Mouse (Mus musculus): ENCODE results near the gene Scgb1b12. TPM values are rescaled to one million over a fixed set of nuclear protein-coding genes. Genes with fewer than 3 reads are reported as not detected.
"Not testable (repeated sequence)": the region's sequence is repeated elsewhere in the genome, so short reads cannot be mapped to it uniquely, and the experiment has no call there.

Scgb1b12 gene
- total RNA-seq (2021), result not detected
- long read RNA-seq, experiment 1, result 0 reads
- long read RNA-seq, experiment 2, result 0 reads

DNA sequence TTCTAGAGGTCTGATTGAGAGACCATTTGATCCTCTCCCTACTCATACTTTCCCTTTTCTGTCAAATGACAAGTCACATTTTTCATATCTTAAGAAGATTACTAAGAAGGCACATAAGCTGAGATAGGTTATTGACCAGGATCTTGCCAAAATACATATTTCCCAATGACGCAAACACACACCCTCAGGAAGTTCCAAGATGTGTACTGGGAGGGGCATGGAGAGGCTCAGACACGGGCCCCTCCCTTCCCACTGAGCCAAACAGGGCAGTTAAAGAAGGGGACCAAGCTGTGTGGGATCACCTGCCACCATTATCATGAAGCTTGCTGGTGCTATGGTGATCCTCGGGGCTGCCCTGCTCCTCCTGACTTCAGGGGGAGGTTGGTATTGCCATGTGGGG, at the start of gene Scgb1b12:
Gene Scgb1b12, plus strand, starts transcription at position 301 of the 400 bp plus-strand sequence.
- DNase-seq, result not testable (repeated sequence)

DNA sequence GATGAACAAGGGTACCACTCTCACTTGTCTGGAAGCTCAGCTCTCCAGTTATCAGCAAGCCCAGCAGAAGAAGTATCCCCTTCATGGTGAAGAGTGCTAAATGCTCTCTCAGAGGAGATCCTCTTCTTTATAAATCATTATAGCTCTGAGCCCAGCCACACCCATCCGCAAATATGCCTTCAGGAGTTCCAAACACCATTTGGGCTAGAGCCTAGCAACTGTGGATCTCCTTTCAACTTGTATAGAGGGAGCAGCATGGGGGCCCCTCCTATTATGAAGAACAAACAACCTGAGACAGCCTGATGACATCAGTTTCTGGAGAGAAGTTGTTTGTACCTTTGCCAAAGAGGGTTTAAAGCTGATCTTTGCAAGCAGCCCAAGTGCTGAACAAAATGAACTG, 6.8 kb upstream of the Scgb1b12 start, which contains the start of gene Scgb2b12:
Gene Scgb2b12, minus strand, starts transcription at position 101 of the 400 bp plus-strand sequence.
- not testable (repeated sequence) for DNase-seq

Other genes with a start within 250 kb of the Scgb1b12 start
- not detected for gene Scgb1b10, start 233.3 kb upstream of the Scgb1b12 start, total RNA-seq (2021)
- gene Scgb2b11, start 123.0 kb upstream of the Scgb1b12 start, total RNA-seq (2021), result not detected
- not detected for gene Scgb1b11, start 111.3 kb upstream of the Scgb1b12 start, total RNA-seq (2021)
- not detected for gene Scgb2b12, start 6.9 kb upstream of the Scgb1b12 start, total RNA-seq (2021)
- gene Scgb1b29, start 107.4 kb downstream of the Scgb1b12 start, total RNA-seq (2021), result not detected

All from gastrocnemius, postnatal 10 days (tissue).